Mouse (Mus musculus) c-Kit-positive CD71-positive TER-119-positive erythroid progenitor cells, embryonic 14.5 days (primary cell): ENCODE measurements around the gene Galnt17.

Experiments
- DNase-seq: peaks from one replicate; pipeline ENCODE4 v3.0.0-alpha.2; 2013; ENCODE audit warnings: low spot score

Galnt17 gene

GRCm38 (mm10) chr5:131241689-131242088, 66.6 kb downstream of the Galnt17 start:
- DNase-seq: no peak

GRCm38 (mm10) chr5:131239813-131240212, 68.5 kb downstream of the Galnt17 start:
- DNase-seq: no peak

GRCm38 (mm10) chr5:131236906-131237305, 71.4 kb downstream of the Galnt17 start:
- DNase-seq: no peak

- DNase-seq: no peak
Observed at GRCm38 (mm10) chr5:131233828-131234227, 74.5 kb downstream of the Galnt17 start.

GRCm38 (mm10) chr5:131231060-131231459, 77.2 kb downstream of the Galnt17 start:
- no peak for DNase-seq

GRCm38 (mm10) chr5:131229744-131230143, 78.6 kb downstream of the Galnt17 start:
- no peak for DNase-seq

- DNase-seq: no peak
Observed at GRCm38 (mm10) chr5:131223416-131223815, 84.9 kb downstream of the Galnt17 start.

- DNase-seq: no peak
Observed at GRCm38 (mm10) chr5:131222498-131223244, 85.6 kb downstream of the Galnt17 start.

- DNase-seq: no peak
Observed at GRCm38 (mm10) chr5:131218221-131218620, 90.1 kb downstream of the Galnt17 start.

GRCm38 (mm10) chr5:131211618-131212017, 96.7 kb downstream of the Galnt17 start:
- no peak for DNase-seq

- DNase-seq: no peak
Observed at GRCm38 (mm10) chr5:131201146-131201545, 107.2 kb downstream of the Galnt17 start.

GRCm38 (mm10) chr5:131192311-131192710, 116.0 kb downstream of the Galnt17 start:
- DNase-seq: no peak

- DNase-seq: no peak
Observed at GRCm38 (mm10) chr5:131184566-131184965, 123.7 kb downstream of the Galnt17 start.

GRCm38 (mm10) chr5:131181231-131181630, 127.1 kb downstream of the Galnt17 start:
- no peak for DNase-seq

- no peak for DNase-seq
Observed at GRCm38 (mm10) chr5:131180756-131181155, 127.5 kb downstream of the Galnt17 start.

GRCm38 (mm10) chr5:131177851-131178250, 130.4 kb downstream of the Galnt17 start:
- DNase-seq: no peak

- DNase-seq: no peak
Observed at GRCm38 (mm10) chr5:131177168-131177567, 131.1 kb downstream of the Galnt17 start.

- DNase-seq: no peak
Observed at GRCm38 (mm10) chr5:131169186-131169585, 139.1 kb downstream of the Galnt17 start.

GRCm38 (mm10) chr5:131167366-131167765, 140.9 kb downstream of the Galnt17 start:
- DNase-seq: no peak

- no peak for DNase-seq
Observed at GRCm38 (mm10) chr5:131165681-131166080, 142.6 kb downstream of the Galnt17 start.

GRCm38 (mm10) chr5:131157866-131158265, 150.4 kb downstream of the Galnt17 start:
- no peak for DNase-seq

- no peak for DNase-seq
Observed at GRCm38 (mm10) chr5:131156323-131156722, 152.0 kb downstream of the Galnt17 start.

- DNase-seq: no peak
Observed at GRCm38 (mm10) chr5:131142606-131143005, 165.7 kb downstream of the Galnt17 start.

- DNase-seq: no peak
Observed at GRCm38 (mm10) chr5:131134809-131135208, 173.5 kb downstream of the Galnt17 start.
